Mouse (Mus musculus): ENCODE measurements around the gene Dpf2.
"Not testable (repeated sequence)": the region's sequence is repeated elsewhere in the genome, so short reads cannot be mapped to it uniquely, and the experiment has no call there.

Dpf2 gene

DNA sequence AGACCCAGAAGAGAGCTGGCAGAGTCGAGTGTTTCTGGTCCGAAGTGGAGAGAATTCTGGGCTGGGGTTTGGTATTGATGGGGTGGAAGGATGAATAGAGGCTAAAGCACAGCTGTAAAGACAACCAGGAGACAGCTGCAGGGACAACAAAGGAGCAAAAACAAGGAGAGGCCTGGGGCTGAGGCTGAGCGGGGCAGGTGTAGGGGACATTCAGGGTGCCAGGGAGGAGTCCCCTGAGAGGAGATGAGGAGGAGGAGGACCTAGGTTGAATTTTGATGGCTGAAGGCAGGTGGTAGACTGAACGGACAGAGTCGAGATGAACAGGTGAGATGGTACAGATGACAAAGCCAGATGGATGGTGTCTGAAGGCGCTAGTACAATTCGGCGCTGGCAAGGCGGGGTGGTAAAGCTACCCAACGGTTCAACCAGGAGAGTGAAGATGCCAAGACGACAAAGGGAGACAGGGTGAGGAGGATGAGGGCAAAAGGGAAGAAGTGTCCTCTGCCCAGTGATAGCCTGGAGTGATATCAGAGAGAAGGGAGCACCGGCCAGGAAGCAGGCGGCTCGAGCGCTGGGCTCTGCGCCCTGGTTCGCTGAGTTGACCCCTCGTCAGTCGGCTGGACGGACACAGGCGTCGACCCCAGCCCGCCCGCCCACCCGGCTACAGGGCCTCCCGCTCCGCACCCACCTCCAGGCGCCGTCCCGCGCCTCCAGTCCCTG lies 19.4 kb downstream of the Dpf2 start:
- DNase-seq (ENCODE audit: low spot score in 2 of 2): no peak

GRCm38 (mm10) chr19:5892735-5893134 lies 20.1 kb downstream of the Dpf2 start:
- DNase-seq (ENCODE audit: low spot score in 2 of 2): no peak

- DNase-seq (ENCODE audit: low spot score in 2 of 2): no peak
Measured at GRCm38 (mm10) chr19:5892262-5892661, 20.5 kb downstream of the Dpf2 start.

GRCm38 (mm10) chr19:5891521-5892258 lies 21.1 kb downstream of the Dpf2 start:
- no peak for DNase-seq (ENCODE audit: low spot score in 2 of 2)

GRCm38 (mm10) chr19:5889211-5889610 lies 23.6 kb downstream of the Dpf2 start:
- no peak for DNase-seq (ENCODE audit: low spot score in 2 of 2)

- no peak for DNase-seq (ENCODE audit: low spot score in 2 of 2)
Measured at GRCm38 (mm10) chr19:5887234-5887815, 25.5 kb downstream of the Dpf2 start.

GRCm38 (mm10) chr19:5885838-5886237 lies 27.0 kb downstream of the Dpf2 start:
- DNase-seq (ENCODE audit: low spot score in 2 of 2): no peak

GRCm38 (mm10) chr19:5883935-5884334 lies 28.9 kb downstream of the Dpf2 start:
- no peak for DNase-seq (ENCODE audit: low spot score in 2 of 2)

GRCm38 (mm10) chr19:5882079-5882478 lies 30.7 kb downstream of the Dpf2 start:
- DNase-seq (ENCODE audit: low spot score in 2 of 2): not testable (repeated sequence)

DNA sequence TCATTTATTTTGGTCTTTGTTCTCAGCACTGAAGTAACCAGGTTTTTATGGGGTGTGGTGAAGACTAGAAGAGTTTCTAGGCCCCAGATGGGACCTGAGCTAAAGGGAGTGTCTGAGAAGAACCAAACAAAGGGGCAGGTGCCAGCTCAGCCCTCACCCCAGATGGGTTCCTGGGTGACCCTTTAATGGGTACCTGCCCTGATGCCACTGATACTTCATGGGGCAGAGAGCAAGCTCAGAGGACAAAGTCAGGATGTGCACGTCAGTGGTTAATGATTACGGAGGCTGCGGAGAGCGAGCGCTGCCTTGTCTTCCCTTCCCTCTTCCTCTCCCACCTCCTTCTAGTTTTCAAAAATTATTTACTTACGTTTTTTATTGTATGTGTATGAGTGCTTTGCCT lies 31.7 kb downstream of the Dpf2 start:
- DNase-seq (ENCODE audit: low spot score in 2 of 2): no peak

- DNase-seq (ENCODE audit: low spot score in 2 of 2): no peak
Measured at GRCm38 (mm10) chr19:5879735-5880134, 33.1 kb downstream of the Dpf2 start.

DNA sequence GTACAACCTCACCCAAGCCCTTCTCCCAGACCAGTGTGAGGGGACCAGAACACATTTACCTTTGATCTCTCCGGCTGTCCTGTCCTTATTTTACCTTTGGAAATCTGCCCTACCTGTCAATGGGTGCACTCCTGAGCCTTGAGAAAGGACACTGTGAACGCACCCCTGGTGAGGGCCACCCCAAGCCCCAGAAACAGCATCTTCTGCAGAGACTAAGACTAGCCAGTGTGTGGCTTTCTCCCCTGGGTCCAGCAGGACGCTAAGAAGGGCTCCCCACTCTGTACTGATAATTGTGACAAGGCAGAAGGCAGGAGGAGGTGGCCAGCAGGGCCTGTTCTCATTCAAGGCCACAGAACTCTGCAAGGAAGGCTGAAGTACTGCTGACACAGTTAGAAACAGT lies 33.9 kb downstream of the Dpf2 start:
- no peak for DNase-seq (ENCODE audit: low spot score in 2 of 2)

- no peak for DNase-seq (ENCODE audit: low spot score in 2 of 2)
Measured at GRCm38 (mm10) chr19:5878362-5878722, 34.5 kb downstream of the Dpf2 start.

DNA sequence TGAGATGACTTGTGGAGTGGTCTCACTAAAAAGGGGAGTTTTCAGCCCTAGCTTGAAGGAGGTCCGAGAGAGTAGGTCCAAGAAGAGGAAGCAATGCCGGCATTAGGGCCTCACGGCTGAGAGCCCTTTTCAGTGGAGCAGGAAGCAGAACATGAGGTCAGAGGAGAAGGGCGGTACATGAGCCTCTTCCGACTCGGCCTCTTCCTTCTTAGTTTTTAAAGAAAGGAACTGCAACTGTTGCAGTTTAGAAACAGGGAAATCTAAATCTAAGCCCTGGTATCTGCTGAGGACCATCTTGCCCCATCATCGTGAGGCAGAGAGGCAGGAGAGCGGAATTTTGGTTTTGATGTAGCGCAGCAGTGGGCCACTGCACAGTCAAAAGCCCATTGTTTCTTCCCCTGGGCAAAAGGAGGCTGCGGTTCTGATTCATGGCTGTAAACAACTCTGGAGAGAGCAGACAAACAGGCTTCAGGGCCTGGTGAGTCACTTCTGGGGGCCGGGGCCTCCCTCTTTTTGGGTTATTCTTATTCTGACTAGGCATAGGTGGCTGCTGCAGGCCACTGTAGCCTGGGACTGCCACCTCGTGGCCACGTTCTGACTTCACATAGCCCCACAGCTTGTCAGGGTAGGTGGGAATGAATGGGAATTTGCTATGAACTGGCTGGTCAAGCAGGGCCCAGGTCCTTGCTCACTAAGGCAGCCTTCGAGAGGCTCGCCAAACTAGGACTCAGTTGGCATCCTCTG lies 35.0 kb downstream of the Dpf2 start, which contains the start of gene Slc25a45:
Gene Slc25a45 (plus strand): TSS at position 191 of the 744 bp plus-strand sequence.
- peak; percentile 79 to 82 for DNase-seq (ENCODE audit: low spot score in 2 of 2)

- DNase-seq (ENCODE audit: low spot score in 2 of 2): peak; percentile 86 to 88
Measured at GRCm38 (mm10) chr19:5874969-5875480, 37.8 kb downstream of the Dpf2 start, which contains the start of gene Frmd8. Gene Frmd8, minus strand, starts transcription at chr19:5875274.

GRCm38 (mm10) chr19:5874391-5874968 lies 38.3 kb downstream of the Dpf2 start:
- no peak for DNase-seq (ENCODE audit: low spot score in 2 of 2)

GRCm38 (mm10) chr19:5872931-5873556 lies 39.8 kb downstream of the Dpf2 start:
- peak; percentile 27 to 44 for DNase-seq (ENCODE audit: low spot score in 2 of 2)

DNA sequence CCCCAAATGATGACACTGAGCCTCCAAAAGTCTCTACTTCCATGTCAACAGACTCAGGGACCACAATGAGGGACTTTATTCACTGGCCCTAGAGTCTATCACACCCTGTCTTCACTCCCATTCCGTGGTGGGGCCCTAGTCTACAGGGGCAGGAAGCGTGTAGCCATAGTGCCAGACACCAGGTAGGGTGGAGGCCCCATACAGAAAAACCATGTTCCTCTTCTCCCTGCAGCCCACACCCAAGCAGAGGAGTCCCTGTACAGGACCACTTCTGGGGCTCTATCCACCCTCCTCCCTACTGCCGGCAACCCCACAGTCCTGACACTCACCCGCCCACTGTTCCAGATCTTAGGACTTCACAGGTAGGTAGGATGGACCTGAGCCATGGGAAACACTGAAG lies 40.3 kb downstream of the Dpf2 start:
- peak; percentile 38 to 57 for DNase-seq (ENCODE audit: low spot score in 2 of 2)

DNA sequence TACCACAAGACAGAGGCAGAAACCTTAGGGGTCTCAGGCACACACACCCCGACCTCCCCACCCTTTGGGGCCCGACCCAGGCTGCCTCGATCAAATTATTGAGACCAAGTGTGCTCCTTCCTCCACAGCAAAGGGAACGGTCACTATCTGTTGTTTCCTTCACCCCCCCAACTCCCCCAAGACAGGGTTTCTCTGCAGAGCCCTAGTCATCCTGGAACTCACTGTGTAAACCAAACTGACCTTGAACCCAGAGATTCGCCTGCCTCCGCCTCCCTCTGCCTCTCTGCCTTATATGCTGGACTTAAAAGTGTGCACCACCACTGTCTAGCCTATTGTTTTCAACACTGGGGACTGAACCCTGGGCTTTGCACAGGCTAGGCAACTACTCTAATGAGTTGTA lies 41.1 kb downstream of the Dpf2 start:
- no peak for DNase-seq (ENCODE audit: low spot score in 2 of 2)

- no peak for DNase-seq (ENCODE audit: low spot score in 2 of 2)
Measured at GRCm38 (mm10) chr19:5871273-5871672, 41.5 kb downstream of the Dpf2 start.

- no peak for DNase-seq (ENCODE audit: low spot score in 2 of 2)
Measured at GRCm38 (mm10) chr19:5868096-5868495, 44.7 kb downstream of the Dpf2 start.
